Mouse (Mus musculus) heart, adult 18-20 months (tissue): ENCODE results near the gene Prl2b1. TPM values are rescaled to one million over a fixed set of nuclear protein-coding genes. Genes with fewer than 3 reads are reported as not detected.

ENCODE experiments used
- DNase-seq, 2 experiments: peaks; one replicate each; pipeline ENCODE4 v3.0.0; 2021 to 2022; ENCODE audit warnings: mixed read lengths in 1 of 2
- long read RNA-seq, 2 experiments: library from polyadenylated mRNA; stranded (forward); transcript quantifications; one replicate each; pipeline ENCODE4 v2.0.0; 2021
- total RNA-seq, 2 experiments: library from RNA; stranded (reverse); gene quantifications; 2 replicates each; pipeline ENCODE4 v1.2.3; 2021

Gene Prl2b1
- total RNA-seq: not detected
- long read RNA-seq, experiment 1: 0 reads
- long read RNA-seq, experiment 2: 0 reads

GRCm38 (mm10) chr13:27390746-27391145, at the start of gene Prl2b1:
Prl2b1 (minus strand) TSS chr13:27390846.
- DNase-seq: no peak

- DNase-seq: no peak
These were observed 47.9 kb upstream of the Prl2b1 start, which contains the start of gene Prl8a6 for GRCm38 (mm10) chr13:27438588-27438987. Prl8a6 (minus strand) TSS chr13:27438688.

GRCm38 (mm10) chr13:27433159-27433558, 42.5 kb upstream of the Prl2b1 start:
- no peak for DNase-seq

GRCm38 (mm10) chr13:27413640-27414039, 23.0 kb upstream of the Prl2b1 start:
- no peak for DNase-seq

- DNase-seq: no peak
These were observed 8.5 kb upstream of the Prl2b1 start for GRCm38 (mm10) chr13:27399061-27399724.

- DNase-seq: no peak
These were observed 45.3 kb downstream of the Prl2b1 start, which contains the start of gene Prl8a2 for GRCm38 (mm10) chr13:27345373-27345772. Prl8a2 (plus strand) TSS chr13:27345673.

GRCm38 (mm10) chr13:27342733-27343275, 47.8 kb downstream of the Prl2b1 start:
- no peak for DNase-seq

- DNase-seq: no peak
These were observed 55.7 kb downstream of the Prl2b1 start for GRCm38 (mm10) chr13:27334989-27335388.

Other genes starting within 250 kb of the Prl2b1 start
- gene Prl3d3, start 234.1 kb downstream of the Prl2b1 start, total RNA-seq: not detected
- gene Prl3c1, start 194.2 kb downstream of the Prl2b1 start, total RNA-seq: not detected
- gene Prl3b1, start 149.0 kb downstream of the Prl2b1 start, total RNA-seq: not detected
- not detected for gene Prl3a1, start 131.4 kb downstream of the Prl2b1 start, total RNA-seq
- gene Prl6a1, start 78.2 kb downstream of the Prl2b1 start, total RNA-seq: not detected
- gene Prl8a2, start 45.2 kb downstream of the Prl2b1 start, total RNA-seq: not detected
- gene Prl8a6, start 47.8 kb upstream of the Prl2b1 start, total RNA-seq: not detected
- gene Prl8a8, start 122.4 kb upstream of the Prl2b1 start, total RNA-seq: not detected
- not detected for gene Prl8a9, start 173.8 kb upstream of the Prl2b1 start, total RNA-seq
- gene Prl8a1, start 191.3 kb upstream of the Prl2b1 start, total RNA-seq: not detected
- not detected for gene Prl7b1, start 219.7 kb upstream of the Prl2b1 start, total RNA-seq